Mouse (Mus musculus): ENCODE measurements at regions not wholly inside any gene's neighbourhood (a gene's known extent, or its start where the extent isn't known, plus 50 kb on each side); places are given as distances from the start of the nearest gene placed in this dataset.

DNA sequence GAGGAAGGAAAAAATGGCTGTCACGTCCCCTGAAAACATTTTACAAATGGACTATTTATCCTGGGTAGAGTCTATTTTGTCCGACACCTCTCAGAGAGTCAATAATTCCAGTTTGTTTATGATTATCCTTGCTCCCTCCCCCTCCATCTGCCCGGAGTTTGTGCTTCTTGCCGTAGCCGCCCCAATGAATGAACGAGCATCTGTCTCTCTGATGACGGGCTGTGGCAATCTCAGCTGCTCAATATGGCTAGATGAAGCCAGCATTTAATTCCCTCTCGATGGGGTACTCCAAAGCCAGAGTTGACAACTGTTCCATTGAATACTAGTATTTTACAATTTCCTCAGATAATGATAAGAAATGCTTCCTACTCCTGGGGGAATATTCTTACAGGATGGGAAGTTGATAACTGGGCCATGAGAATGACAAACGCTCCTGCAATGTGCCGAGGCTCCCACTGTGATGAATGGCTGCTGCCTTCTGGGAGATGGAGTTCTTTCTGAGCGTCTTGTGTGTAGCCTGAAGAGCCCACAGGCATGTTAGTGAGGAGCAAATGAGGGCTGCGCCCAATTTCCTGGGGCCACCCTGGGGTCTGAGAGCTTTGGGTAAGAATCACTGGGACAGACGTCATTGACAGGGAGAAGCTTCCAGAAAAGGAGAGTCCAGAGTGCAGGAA, 128.6 kb upstream of the Fstl4 start:
- no peak for DNase-seq

DNA sequence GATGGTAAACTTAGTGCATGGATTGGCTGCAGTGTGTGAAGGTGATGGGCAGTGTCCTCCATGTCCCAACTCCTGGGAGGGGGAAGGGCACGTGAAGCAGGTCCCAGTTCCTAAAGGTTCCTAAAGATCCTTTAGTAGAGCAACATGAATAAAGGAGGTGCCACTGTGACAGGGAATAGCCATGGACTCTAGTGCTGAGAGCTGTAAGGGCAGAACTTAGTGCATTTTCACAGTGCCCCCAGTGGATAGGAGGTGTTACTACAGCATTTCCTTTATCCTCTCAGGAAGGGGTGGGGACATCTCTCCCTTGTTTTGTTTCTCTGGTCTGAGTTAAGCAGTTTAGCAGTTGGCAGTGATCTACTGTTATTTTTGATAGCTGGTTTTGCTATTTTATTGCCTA, 125.5 kb upstream of the Fstl4 start:
- no peak for DNase-seq

DNA sequence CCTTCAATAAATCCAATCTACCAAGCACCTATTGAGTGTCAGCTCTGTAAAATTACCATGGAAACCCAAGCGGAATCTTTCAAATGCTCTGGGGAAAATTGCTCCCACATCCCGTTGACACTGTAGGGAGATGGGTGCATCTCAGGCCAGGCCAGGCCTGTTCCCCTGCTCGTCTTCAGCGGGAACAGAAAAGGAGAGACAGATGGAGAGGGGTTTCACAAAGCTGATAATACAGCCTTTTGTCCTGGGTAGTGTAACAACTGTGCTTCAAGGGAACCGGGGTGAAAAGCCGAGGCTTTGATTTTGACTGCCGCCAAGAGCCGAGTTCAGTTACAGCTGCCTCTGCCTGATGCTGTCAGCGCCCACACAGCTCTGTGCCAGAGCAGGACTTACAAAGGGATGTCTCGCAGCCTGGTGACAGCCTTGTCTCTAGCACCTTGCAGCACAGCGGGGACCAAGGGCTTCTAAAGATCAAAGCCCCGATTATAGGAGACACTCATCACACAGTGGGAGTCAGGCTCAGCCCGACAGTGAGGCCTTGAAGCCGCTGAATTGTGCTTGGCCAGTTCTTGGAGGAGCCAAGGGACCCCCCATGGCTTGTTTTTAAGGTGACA, 122.6 kb upstream of the Fstl4 start:
- DNase-seq = no peak

DNA sequence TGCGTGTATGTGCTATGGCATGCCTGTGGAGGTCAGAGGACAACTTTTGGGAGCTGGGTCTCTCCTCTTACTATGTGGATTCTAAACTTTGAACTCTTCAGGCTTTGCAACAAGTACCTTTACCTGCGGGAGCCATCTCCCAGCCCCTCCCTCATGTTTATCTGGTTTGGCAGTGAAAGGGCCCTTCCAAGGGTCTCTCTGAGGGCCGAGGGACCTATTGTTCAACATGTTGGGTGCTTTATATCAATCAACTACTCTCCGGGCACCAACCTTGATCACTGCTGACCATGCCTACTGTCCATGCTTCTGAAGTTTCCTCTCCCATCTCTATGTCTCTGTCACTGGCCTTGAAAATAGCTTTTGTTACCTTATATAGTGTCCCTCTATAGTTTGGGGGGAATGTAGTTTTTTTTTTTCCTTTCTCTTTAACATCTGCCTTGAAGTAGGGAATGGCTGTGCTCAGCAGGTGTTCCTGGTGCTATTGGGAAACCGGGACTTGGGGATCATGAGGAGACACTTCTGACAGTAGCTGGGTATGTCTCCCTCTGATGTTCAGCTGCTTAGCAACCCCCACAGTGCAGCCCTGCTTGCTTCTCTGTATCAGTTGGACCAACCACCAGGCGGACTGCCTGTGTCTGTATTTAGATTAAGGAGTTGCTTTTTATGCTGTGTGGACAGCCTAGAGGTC, 120.2 kb upstream of the Fstl4 start:
- DNase-seq = no peak

DNA sequence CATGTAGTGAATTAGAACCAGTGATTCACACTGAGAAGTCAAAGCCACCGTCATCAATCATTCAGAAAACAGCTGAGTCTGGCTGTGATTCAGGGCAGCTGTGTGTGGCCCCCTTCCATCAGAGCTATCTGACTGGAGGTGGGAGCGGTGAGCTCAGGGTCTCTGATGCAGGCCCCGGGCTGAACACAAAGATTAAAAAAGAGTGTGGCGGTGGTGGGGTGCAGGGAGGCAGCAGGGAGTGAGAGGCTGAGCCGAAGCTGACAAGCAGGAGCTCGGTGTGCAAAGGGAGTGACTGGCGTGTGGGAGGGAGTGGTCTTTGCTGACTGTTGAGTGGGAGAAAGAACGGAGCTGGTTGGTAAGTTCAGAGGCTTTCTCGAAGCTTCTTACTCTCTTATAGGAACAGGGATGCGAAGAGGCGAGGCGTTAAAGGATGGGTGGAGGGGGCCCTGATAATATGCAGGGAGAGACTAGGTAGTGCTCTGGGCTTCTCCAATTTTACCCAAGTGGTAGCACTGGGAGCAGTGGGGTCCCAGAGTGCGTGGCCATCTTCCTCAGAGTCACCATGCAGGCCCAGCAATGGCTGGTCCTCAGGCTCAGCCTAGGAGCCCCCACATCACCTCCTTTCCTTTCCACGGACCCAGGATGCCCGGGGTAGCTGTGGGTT, 116.1 kb upstream of the Fstl4 start:
- no peak for DNase-seq

DNA sequence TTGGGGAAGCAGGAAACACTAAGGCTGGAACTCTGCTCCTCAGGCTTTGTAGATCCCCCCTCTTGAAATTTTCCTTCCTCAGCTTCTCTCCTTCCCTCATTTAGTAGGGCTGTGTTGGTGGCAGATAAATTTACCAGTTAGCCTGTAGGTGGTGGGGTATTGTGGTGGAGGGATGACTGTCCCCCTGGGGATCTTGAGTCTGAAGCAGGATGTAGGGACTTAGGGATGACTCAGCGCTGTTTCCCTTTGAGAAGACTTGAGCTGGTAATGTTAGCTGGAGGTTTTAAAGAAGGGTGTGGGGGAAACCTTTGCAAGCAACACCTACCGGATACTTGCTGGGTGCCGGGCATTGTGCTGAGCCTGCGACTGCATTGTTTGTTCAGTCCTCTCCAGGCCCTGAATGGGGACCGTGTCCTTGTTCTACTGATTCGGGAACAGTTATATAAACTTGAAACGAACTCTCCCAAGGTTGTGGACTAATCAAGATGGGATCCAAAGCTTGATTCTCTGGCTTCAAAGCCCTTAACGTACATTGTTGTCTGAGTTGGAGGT, 115.5 kb upstream of the Fstl4 start:
- no peak for DNase-seq

DNA sequence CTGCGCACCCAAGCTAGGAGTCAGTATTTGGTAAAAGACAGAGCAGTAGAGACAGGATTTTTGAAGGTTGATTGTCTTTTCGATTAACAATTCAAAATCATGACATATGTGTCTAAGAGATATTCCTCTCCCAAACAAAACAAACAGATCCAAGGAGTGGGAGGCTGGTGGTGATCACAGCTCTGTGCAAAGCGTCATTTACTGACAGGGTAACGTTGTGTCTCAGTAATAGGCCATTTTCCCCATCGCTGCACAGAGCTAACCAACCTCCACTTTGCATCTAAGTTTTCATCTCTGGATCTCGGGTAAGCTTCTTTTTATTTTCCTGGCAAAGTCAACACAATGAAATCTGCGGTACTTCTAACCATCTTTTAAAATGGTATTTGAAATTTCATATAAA, 109.8 kb upstream of the Fstl4 start:
- no peak for DNase-seq

DNA sequence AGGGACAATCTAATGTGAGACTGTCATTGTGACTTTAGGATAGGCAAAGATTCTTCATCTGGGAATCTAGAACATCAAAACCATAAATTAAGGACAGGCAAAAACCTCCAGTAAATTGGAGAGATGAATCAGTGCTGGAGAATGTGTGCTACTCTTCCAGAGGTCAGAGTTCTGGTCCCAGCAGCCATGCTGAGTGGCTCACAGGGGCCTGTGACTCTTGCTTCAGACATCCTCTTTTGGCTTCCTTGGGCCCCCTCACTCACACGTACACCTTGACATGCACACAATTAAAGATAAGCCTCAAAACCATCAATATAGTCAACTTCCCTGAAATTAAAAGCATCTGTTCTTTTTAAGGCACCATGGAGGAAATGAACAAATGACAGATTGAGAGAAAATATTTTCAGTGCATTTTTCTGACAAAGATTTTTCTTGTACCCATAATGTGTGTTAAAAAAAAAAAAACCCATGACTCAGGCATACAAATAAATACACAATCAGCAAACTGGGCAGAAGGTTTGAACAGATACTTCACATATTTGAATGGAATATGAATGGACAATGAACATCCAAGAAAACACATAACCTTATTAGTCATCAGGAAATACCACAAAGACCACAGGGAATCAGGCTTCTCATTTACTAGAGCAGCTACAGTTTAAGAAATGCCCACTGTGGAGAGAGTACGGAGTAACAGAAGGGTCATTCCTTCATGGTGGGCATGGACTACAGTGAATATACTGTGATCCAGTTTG, 108.5 kb upstream of the Fstl4 start:
- DNase-seq = no peak

DNA sequence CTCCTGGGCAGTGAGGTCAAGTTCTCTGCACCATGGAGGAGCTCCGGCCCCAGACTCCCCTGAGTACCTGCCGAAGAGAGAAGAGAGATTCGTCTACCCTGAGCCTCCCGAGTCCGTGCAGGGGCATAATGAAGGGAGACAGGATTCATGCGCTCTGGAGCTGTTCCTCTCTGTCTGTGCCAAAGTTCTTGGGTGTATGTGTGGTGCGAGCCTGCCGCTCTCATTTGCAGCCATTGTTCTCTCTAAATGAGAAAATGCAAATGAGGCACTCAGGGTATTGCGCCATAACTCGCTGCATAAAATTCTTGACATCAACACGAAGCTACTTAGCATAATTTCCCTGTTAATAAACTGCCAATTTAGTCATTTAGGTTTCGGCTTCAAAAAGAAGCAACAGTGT, 103.2 kb upstream of the Fstl4 start:
- no peak for DNase-seq

DNA sequence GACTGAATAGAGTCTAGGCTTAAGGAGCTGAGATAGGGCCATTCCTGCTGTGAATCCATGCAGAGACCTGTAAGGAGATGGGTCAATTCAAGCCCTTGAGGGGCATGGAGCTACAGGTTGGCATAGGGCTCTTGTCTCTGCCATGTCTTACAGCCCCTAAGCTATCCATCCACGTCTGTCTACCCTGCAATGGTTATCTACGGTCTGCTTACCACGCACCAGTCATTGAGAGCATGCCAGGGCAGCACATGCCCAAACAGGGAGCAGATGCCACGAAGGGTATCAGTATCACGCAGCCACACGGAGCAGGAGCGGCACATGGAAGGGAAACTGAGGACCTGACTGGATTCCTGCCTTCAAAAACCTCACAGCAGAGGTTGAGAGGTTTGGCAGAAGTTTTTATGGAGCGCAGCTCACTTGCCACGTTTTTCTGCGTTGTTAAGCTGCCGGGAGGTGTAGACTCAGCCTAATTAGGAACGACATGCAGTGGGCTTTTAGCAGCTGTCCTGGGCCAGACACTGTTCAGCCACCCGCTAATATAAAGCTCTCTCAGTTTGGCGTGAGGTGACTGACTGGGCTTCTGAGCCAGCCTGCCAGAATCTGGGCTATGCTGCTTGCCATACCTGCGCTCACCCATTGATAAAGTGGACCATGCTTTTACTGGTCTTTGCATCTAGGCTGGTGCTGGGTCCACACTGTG, 102.4 kb upstream of the Fstl4 start:
- no peak for DNase-seq

DNA sequence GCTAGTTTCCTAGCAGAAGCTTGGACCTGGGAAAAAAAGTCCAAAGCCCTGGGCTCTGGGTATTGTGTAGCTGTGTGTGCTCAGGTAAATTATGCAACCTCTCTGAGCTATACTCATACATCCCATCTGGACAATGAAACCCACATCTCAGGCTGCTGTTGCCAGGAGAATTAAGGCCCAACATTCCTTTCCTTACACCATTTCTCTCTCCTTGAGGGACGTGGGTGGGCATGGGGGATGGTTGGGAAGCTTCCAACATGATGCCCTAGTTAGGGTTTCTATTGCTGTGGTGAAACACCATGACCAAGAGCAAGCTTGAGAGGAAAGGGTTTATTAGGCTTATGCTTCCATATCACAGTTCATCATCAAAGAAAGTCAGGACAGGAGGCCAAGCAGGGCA, 99.1 kb upstream of the Fstl4 start:
- no peak for DNase-seq

DNA sequence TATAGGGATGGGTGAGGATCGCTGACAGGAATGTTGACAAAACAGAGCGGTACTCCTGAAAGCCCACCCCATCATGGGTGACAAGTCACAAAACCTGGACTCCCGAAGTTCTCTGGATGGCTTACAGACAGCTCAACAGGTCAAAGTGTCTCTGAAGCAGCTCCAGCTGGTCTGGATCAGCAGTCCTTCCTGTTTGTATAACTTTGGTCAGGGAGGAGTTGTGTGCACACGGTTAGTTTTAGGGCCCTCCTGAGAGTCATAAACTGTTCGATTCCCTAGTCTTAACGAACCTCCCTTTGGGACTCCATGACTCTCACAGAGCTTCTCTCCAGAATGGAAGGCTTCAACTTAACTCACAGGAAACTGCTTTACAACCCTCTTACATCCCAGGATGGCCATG, 89.4 kb upstream of the Fstl4 start:
- DNase-seq = no peak

DNA sequence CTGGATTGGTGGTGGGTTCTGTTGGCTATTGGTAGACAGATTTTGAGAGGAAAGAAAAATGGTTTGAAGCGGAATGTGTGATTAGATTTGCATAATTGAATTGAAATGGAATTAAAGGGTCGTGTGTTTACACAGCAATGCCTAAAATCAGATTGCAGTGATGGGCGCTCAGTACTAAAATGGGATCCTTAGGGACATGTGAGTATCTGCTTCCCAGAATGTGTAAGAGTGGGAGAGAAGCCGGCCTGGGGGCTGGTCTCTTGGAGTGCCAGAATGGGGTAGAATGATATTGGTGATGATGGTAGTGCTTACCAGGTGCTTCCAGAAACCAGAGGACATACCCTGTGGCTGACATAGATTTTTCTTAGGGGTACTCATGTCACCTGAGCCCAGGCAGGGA, 86.2 kb upstream of the Fstl4 start:
- no peak for DNase-seq

DNA sequence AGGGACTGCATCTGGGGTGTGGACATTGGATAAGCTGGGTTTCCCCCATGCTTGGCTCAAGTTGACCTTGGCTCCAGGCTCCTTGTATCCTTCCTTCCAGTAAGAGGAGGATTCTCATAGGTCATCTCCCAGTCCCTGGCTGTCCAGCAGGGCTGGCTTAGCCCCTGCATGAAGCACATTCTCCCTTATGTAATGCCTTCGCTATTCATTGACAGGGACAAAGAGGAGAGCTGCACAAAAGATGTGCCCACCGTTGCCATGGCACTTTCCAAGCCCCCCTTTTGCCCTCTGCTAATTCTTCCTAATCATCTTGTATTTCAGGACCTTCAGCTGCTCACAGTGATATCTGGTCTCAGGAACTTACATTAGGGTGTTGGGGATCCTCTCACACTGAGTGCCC, 79.0 kb upstream of the Fstl4 start:
- no peak for DNase-seq

DNA sequence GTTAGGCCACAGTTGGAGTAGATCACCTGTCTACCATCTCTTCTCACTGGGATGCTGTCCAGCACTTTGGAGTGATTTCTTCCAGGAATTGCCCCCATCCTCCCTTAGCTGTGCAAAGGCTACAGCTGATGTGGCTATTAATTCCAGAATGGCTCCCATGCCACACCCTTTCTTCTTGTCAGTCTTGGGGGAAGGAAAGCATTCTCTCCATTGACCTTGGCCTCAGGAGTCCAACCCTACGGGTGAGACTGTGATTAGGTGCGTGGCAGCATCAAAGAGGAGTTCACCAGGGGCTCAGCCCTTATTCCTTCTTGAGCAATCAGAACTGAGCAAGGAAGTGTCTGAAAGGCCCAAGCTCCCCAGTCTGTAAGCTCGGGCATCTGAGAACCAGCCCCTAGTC, 71.7 kb upstream of the Fstl4 start:
- no peak for DNase-seq

DNA sequence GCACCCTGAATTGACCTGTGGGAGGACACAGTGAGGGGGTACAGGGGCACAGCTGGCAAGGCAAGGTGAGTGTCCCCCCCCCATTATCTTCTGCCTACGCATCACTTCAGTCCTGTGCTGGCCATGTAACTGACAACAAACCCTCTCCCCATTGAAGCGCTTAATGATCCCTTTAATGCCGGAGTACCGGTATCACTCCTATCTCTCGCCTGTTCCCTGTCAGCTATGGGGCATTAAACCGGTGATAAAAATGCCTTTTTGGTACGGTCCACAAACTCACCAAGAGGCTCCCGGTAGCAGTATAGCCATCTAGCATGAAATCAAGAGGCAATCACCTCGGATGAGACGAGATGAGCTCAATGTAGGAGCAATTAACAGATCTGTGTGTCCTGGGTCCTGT, 62.8 kb upstream of the Fstl4 start:
- no peak for DNase-seq

DNA sequence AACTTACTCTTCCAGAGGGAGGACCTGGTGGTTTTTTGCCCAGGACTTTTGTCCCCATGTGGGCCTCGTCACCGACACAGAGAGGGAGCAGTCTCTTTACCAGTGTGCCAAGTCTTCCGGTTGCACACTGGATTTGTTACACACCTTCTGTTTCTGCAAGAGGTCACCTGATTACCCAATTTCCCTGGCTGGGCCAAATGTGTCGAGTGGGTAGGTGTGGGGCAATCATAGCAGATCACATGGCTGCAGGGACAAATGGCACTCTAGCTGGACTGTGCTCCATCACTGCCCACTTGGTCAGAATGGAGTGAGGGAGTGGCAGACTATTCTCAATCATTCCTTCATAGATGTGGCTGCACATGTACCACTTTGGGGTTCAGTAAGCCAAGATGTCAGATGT, 61.0 kb upstream of the Fstl4 start:
- DNase-seq = no peak
